Mouse (Mus musculus) lung, adult 2 months (tissue): ENCODE results near the gene Plscr5. TPM values are rescaled to one million over a fixed set of nuclear protein-coding genes. Genes with fewer than 3 reads are reported as not detected.
"Not testable (repeated sequence)": the region's sequence is repeated elsewhere in the genome, so short reads cannot be mapped to it uniquely, and the experiment has no call there.

Experiments
- DNase-seq: peaks from one replicate; pipeline ENCODE4 v3.0.0; 2022
- H3K4me1 ChIP-seq: fragments of 200-500 bp; 2 replicates; pipeline ENCODE4 v1.6.1; 2011; ENCODE audit warnings: low read length; ENCODE audit not compliant: control insufficient read depth, insufficient read depth
- H3K4me3 ChIP-seq: fragments of 200-500 bp; replicated peaks from 2 replicates; pipeline ENCODE3; 2011; ENCODE audit warnings: low read depth, mild to moderate bottlenecking, control low read depth, low read length; ENCODE audit errors: extremely low read depth
- CTCF ChIP-seq: fragments of 200-500 bp; IDR thresholded peaks from 2 replicates; pipeline ENCODE4 v1.5.1; 2011; ENCODE audit warnings: mild to moderate bottlenecking, low read length, control low read depth; ENCODE audit not compliant: insufficient read depth
- POLR2A ChIP-seq: fragments of 200-500 bp; IDR thresholded peaks from 2 replicates; pipeline ENCODE4 v1.6.1; 2011; ENCODE audit warnings: low read depth, mild to moderate bottlenecking, control low read depth, low read length, borderline replicate concordance; ENCODE audit errors: extremely low read depth
- WGBS: fragments of 180-500 bp; shearing (Covaris S2); methylation state at CpG from one replicate; pipeline ENCODE4 v1.1.7; 2018; 5-methylcytosine and 5-hydroxymethylcytosine counted together
- polyA plus RNA-seq: library from polyadenylated mRNA; depleted of rRNA; stranded (reverse); fragments of >200 nt; gene quantifications from 2 replicates; pipeline ENCODE4 v1.2.3, GENCODE M21; 2012; rRNA removed

The Plscr5 gene
- polyA plus RNA-seq: not detected in 2 replicates

DNA sequence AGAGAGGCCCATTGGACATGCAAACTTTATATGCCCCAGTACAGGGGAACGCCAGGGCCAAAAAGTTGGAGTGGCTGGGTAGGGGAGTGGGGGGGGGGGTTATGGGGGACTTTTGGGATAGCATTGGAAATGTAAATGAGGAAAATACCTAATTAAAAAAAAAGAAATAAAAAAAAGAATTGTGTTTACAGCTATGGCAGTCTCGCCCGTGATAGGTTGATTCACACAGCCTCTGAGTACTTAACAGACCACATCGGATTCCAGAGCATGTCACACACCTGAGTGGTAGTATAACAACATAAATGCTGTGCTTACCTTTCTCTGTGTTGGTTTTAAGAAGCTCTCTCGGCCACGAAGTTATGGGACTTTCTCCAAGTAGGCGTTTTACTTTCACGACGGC lies at the start of gene Plscr5:
TSS of gene Plscr5 (plus strand) at position 301 of the 400 bp plus-strand sequence.
- 57% methylated on average over 9 of the region's 9 CpGs for WGBS
- DNase-seq, H3K4me1 ChIP-seq, H3K4me3 ChIP-seq: not testable (repeated sequence)

GRCm38 (mm10) chr9:92147555-92148248 lies 45.0 kb upstream of the Plscr5 start:
- DNase-seq: no peak
- 19% methylated on average over 7 of the region's 7 CpGs for WGBS
- Histone ChIP-seq H3K4me1 (no peaks in the 10 kb centered on the region), H3K4me3 (no peak overlapping the region)
- TF ChIP-seq POLR2A (no peak), CTCF (peak; percentile 25; the same call in 1 of the 2 replicates)

- Histone ChIP-seq H3K4me3 (no peak overlapping the region), H3K4me1 (no peaks in the 10 kb centered on the region)
- WGBS: 71% methylated on average over 4 of the region's 4 CpGs
- DNase-seq: no peak
- TF ChIP-seq CTCF: no peak
- TF ChIP-seq POLR2A: no peak
Observed at GRCm38 (mm10) chr9:92162213-92162612, 30.5 kb upstream of the Plscr5 start.

DNA sequence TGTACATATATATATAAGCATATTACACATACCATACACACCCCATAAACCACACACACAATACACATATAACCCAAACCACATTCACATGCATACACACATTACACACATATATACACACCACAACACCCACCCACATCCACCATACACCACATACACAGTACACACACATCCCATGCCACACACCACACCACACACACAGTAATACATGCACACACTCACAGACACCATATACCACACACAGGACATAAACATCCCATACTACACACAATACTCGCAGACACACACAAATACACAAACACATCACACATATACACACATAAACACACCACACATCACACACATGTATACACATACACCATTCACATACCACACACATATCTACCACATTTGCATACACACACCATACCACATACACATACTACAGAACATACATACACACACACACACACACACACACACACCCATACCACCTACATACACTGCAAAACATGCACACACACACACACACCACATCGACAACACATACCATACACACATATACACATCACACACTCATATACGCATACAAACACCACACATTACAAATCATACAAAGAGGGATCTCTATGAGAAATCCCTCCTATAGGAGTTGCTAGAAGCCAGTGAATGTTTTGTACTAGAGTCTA lies 19.3 kb upstream of the Plscr5 start:
- TF ChIP-seq CTCF: no peak
- no peak for TF ChIP-seq POLR2A
- DNase-seq: no peak
- Histone ChIP-seq H3K4me1 (no peaks in the 10 kb centered on the region), H3K4me3 (no peak overlapping the region)
- WGBS: 93% methylated on average over 3 of the region's 3 CpGs

DNA sequence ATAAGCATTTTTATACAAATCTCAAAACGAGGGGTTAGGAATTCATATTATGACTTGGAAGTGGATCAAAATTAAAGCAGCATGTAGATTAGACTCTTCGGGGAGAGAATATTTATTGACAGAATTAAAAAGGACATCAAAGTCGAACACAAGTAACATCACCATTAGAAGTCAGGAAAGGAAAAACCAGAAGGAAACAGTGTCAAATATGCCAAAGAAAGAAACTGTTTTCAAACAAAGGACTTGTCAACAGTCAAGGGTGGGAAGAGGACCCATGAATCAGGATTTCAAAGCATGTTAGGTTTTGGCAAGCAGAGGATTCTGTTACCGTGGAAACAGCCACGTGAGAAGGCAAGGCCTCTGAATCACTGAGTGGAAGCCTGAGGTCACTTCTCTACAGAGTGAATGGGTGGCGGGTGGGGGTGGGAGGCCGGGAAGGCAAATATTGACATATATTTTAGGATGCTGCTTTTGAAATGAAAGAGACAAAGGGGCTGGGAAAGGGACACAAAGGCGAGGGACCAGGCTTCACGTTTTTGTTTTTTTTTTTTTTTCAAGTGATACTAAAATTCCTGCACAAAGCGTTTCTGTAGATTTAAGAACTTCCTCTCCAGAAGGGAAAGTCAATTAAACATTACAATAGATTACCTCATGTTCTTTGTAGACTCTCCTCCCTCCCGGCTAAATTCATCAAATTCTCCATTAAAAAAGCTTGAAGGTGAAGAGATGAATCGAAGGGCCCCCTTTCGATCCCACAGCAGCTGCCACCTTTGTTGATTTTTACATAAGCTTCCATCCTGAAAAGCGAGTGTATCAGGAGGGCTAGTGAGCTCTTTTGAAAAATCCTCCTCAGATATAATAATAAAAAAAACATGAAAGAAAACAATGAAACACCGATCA lies 18.3 kb upstream of the Plscr5 start:
- no peak for DNase-seq
- H3K4me3 ChIP-seq: no peak overlapping the region
- TF ChIP-seq POLR2A (no peak), CTCF (no peak)
- H3K4me1 ChIP-seq: no peaks in the 10 kb centered on the region
- 40% methylated on average over 15 of the region's 15 CpGs for WGBS

GRCm38 (mm10) chr9:92178861-92179469 lies 13.8 kb upstream of the Plscr5 start:
- WGBS: 78% methylated on average over 2 of the region's 2 CpGs
- TF ChIP-seq CTCF (no peak), POLR2A (no peak)
- no peaks in the 10 kb centered on the region for H3K4me1 ChIP-seq
- H3K4me3 ChIP-seq: no peak overlapping the region
- no peak for DNase-seq

- Histone ChIP-seq H3K4me1 (no peaks in the 10 kb centered on the region), H3K4me3 (no peak overlapping the region)
- WGBS: 82% methylated on average over 2 of the region's 2 CpGs
- no peak for TF ChIP-seq CTCF
- TF ChIP-seq POLR2A: no peak
- DNase-seq: no peak
Observed at GRCm38 (mm10) chr9:92191295-92191694, 1.4 kb upstream of the Plscr5 start.

DNA sequence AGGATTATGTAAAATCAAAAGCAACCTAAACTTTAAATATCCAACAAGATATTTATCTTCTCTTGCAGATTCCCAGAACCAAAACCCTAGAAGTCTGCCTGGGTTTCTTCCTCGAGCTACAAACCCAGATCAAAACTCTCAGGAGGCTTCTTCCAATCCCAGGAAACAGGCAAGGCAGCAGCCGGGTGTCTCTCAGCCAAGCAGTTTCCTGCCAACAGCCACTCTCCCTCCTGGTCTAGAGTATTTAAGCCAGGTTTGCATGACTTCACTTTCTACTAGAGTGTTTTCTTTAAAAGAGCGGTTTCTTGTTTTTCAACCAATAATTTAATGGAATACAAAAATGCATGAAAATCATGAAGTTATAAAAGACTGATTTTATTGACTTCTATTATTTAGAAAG lies 5.7 kb downstream of the Plscr5 start:
- WGBS: 38% methylated on average over 3 of the region's 3 CpGs
- H3K4me1 ChIP-seq: no peaks in the 10 kb centered on the region
- no peak overlapping the region for H3K4me3 ChIP-seq
- DNase-seq: no peak
- TF ChIP-seq POLR2A (no peak), CTCF (no peak)

GRCm38 (mm10) chr9:92199564-92199963 lies 6.8 kb downstream of the Plscr5 start:
- TF ChIP-seq CTCF (no peak), POLR2A (no peak)
- Histone ChIP-seq H3K4me3 (no peak overlapping the region), H3K4me1 (no peaks in the 10 kb centered on the region)
- 80% methylated on average over 5 of the region's 5 CpGs for WGBS
- no peak for DNase-seq
